26 mouse cellular contexts compared by ENCODE assay signal in the genomic region with DNA sequence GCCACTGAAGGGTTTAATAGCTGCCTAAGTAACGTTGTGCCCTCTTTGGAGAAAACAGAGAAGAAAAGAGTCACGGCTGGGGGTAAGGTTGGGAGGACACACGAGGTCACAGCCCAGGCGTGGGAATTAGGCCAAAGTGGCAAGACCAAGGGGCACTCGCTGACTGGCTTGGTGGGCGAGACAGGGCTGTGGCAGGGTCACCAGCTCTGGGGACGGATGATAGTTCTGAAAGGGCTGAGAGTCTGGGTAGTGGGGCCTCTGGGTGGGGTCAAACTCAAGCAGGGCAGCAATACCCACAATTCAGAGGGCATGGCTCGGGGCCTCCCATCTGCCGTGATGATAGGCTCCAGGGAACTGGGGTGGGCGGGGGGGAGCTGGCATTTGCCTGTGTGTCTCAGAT. TPM values are rescaled to one million over a fixed set of nuclear protein-coding genes. Genes with fewer than 3 reads are reported as not detected.
"Had no signal": no experiment of that assay in that cellular context is flagged by ENCODE, and none has a peak within 500 bp of the region (broad histone marks: within the 10 kb centered on the region; RNA-seq: fewer than 3 reads in every experiment).

No protein-coding gene starts in this region.

- H3K4me3 ChIP-seq: heart, adult 2 months; heart, embryonic 13.5 days; heart, embryonic 15.5 days; hindbrain, embryonic 12.5 days; hindbrain, embryonic 15.5 days; left cerebral cortex, adult 2 months; liver, embryonic 13.5 days; liver, embryonic 15.5 days had no signal

- H3K4me2 ChIP-seq: heart, embryonic 11.5 days; heart, embryonic 13.5 days; heart, embryonic 15.5 days; hindbrain, embryonic 12.5 days; hindbrain, embryonic 15.5 days; liver, embryonic 11.5 days; liver, embryonic 13.5 days; liver, embryonic 15.5 days had no signal

- ATAC-seq: forebrain, postnatal 0 days; hindbrain, postnatal 0 days; intestine, embryonic 16.5 days had no signal

- H3K4me1 ChIP-seq: heart, embryonic 13.5 days; heart, embryonic 15.5 days; hindbrain, embryonic 12.5 days; hindbrain, embryonic 15.5 days; liver, embryonic 13.5 days; liver, embryonic 15.5 days had no signal

- H3K27me3 ChIP-seq: hindbrain, embryonic 15.5 days; liver, embryonic 13.5 days; liver, embryonic 15.5 days had no signal

- DNase-seq: forebrain, postnatal 0 days; gastrocnemius, postnatal 14 days; gastrocnemius, postnatal 36 days; heart, adult 11 months; heart, adult 2 months; heart, postnatal 14 days; heart, postnatal 36 days; kidney, adult 11 months; kidney, adult 9 months; kidney, postnatal 10 days; kidney, postnatal 25 days; layer of hippocampus, adult 9-11 months; layer of hippocampus, postnatal 36 days; liver; liver, embryonic 13.5 days had no signal

- H3K9me3 ChIP-seq: heart, embryonic 13.5 days; heart, embryonic 15.5 days; hindbrain, embryonic 12.5 days; hindbrain, embryonic 15.5 days; liver, embryonic 13.5 days; liver, embryonic 15.5 days had no signal

- H3K27ac ChIP-seq: heart, adult 2 months; heart, embryonic 13.5 days; heart, embryonic 15.5 days; hindbrain, embryonic 12.5 days; hindbrain, embryonic 15.5 days; hindbrain, postnatal 0 days; left cerebral cortex, adult 2 months; liver, embryonic 13.5 days; liver, embryonic 15.5 days had no signal

- H3K36me3 ChIP-seq: heart, embryonic 13.5 days; heart, embryonic 15.5 days; hindbrain, embryonic 12.5 days; hindbrain, embryonic 15.5 days; liver, embryonic 13.5 days; liver, embryonic 15.5 days had no signal

- H3K9ac ChIP-seq: forebrain, postnatal 0 days; heart, embryonic 13.5 days; heart, embryonic 15.5 days; hindbrain, embryonic 12.5 days; hindbrain, embryonic 15.5 days; liver, embryonic 13.5 days; liver, embryonic 15.5 days had no signal

RNA-seq across cellular contexts. Expression of a gene that starts 23.1 kb away (rescaled TPM):
- polyA plus RNA-seq: heart, embryonic 11.5 days; heart, embryonic 15.5 days; heart, postnatal 0 days; liver, embryonic 11.5 days had no signal
